Mouse (Mus musculus) CD4-positive helper T cell, adult 2 months (primary cell): Measurements from ENCODE around the gene Mapk1ip1.

Experiments used
- DNase-seq: peaks from one replicate; pipeline ENCODE4 v3.0.0-alpha.2; 2012; ENCODE audit warnings: low read depth, missing footprints, low spot score

Mapk1ip1 gene

GRCm38 (mm10) chr7:138840594-138841021 is 5.5 kb downstream of the Mapk1ip1 start:
- DNase-seq, result peak; percentile 49

DNA sequence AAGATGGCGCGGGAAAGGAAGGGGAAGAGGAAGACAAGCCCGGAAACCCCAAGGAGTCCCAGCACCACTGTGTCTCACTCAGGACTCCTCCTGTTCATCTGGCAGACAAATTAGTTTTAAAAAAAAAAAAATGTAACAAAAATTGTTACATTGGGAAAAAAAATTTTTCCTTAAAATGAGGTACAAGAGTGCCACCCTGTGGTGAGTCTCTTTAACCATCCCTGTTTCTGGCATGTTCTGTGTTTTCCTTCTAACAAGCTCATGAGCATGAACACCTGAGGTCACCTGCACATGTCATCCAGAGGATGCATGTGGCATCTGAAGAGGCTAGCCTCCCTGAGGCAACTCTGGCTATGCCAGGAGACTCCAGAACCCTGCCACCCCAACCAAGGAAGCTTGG is 11.0 kb downstream of the Mapk1ip1 start:
- DNase-seq, result no peak

DNA sequence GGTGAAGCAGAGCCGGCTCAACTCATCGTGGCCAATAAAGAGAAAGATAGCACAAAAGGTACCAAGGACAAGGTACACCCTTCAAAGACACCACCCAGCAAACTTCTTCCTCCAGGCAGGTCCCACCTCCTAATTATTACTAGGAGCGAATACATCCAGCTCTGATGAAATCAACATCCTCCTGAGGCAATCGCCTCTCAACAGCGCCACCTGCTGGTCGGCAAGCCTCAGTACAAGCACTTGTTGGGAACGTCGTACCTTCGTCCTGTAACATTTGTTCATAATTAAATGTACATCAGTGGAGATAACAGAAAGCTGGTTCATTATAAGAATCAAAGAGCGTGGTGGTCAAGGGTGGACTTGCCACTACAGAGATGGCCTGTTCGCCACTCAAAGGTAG is 18.3 kb downstream of the Mapk1ip1 start:
- peak; percentile 40 for DNase-seq

- DNase-seq, result no peak
Observed at GRCm38 (mm10) chr7:138824995-138825756, 20.9 kb downstream of the Mapk1ip1 start.

DNA sequence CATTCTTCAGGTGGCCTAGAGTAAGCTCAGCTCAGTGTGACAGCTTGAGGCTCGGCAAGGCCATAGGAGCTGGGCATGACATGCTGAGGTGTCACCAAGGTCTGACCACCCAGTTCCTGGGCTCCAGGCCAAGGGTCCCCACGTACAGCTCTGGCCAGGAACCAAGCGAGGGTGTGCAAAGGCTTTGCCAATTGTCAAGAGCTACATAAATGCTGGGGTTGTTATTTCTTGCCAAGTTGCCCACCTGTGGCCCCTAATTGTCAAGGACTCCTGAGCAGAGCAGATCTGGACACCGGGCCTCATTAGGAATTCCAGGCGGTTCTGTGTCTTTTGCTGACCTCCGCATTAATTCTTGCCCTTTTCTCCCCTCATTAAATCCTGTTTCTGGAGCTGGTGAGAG is 21.6 kb downstream of the Mapk1ip1 start:
- DNase-seq, result no peak

DNA sequence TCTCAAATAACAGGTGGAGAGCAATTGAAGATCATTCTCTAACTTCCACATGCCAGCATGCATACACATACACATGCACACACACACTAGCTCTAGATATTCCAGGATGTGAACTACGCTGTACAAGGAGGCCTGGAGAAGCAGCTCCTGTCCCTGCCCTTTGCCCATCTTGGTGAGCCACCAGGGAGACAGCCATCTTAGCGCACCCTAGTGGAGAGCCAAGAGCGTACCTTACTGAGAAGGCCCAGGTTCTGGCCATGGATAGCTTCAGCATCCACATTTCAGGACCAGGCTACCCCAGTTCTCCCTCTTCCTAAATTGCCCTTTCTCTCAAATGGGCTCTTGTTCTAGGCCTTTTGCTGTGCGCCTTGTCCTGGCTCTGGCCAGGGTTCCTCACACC is 27.8 kb downstream of the Mapk1ip1 start:
- DNase-seq, result no peak

GRCm38 (mm10) chr7:138813213-138813875 is 32.7 kb downstream of the Mapk1ip1 start:
- no peak for DNase-seq

- DNase-seq, result no peak
Observed at GRCm38 (mm10) chr7:138807146-138807545, 38.9 kb downstream of the Mapk1ip1 start.

DNA sequence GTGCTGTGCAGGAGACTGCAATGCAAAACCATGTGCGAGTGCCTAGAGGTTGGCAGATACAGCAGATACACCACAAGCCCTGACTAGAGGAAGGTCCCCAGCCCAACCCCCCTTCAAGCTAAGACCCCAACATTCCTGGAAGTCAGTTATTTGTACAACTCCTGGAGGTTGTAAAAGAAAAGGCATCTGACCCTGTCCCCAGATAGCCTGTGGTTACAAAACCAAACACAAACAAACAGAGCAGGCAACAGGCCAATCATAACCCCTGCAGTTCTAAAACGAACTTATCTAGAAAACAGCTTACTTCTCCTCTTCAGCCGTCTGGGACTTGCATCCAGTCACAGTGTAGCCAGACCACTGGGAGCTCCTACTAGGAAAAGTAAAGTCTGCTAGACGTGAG is 42.7 kb downstream of the Mapk1ip1 start:
- no peak for DNase-seq

GRCm38 (mm10) chr7:138788109-138788508 is 58.0 kb downstream of the Mapk1ip1 start:
- no peak for DNase-seq
